Mouse (Mus musculus) testis, adult 2 months (tissue): ENCODE data around the gene Chgb.

Experiments used
- CTCF ChIP-seq: fragments of 200-500 bp; IDR thresholded peaks from 2 replicates; pipeline ENCODE4 v1.5.1; 2012; ENCODE audit warnings: low read depth, mild to moderate bottlenecking, inconsistent platforms, low read length, moderate library complexity; ENCODE audit not compliant: control insufficient read depth, insufficient read depth, insufficient replicate concordance
- POLR2A ChIP-seq: fragments of 200-500 bp; IDR thresholded peaks from 2 replicates; pipeline ENCODE4 v1.6.1; 2012; ENCODE audit warnings: low read depth, mild to moderate bottlenecking, inconsistent platforms, low read length, moderate library complexity; ENCODE audit not compliant: control insufficient read depth

GRCm38 (mm10) chr2:132757911-132758310, 23.2 kb upstream of the Chgb start:
- TF ChIP-seq POLR2A (no peak), CTCF (no peak)
